Mouse (Mus musculus): Measurements from ENCODE around the gene Gphb5. TPM values are rescaled to one million over a fixed set of nuclear protein-coding genes. Genes with fewer than 3 reads are reported as not detected.
"Not testable (repeated sequence)": the region's sequence is repeated elsewhere in the genome, so short reads cannot be mapped to it uniquely, and the experiment has no call there.

Gphb5 gene
- polyA plus RNA-seq, 1 experiment, result not detected

GRCm38 (mm10) chr12:75450592-75450991 lies 34.0 kb upstream of the Gphb5 start:
- no peaks in the 10 kb centered on the region for H3K4me1 ChIP-seq (ENCODE audit: control insufficient read depth, insufficient read depth, low read length)
- TF ChIP-seq CTCF (IDR thresholded peaks at IDR 0.05; ENCODE audit: control insufficient read depth, insufficient read depth, insufficient replicate concordance, low read depth, low read length), result no peak
- TF ChIP-seq POLR2A (IDR thresholded peaks at IDR 0.05; ENCODE audit: control insufficient read depth, low read depth, low read length), result no peak
- H3K27ac ChIP-seq (ENCODE audit: control insufficient read depth, insufficient read depth, low read depth, low read length), result no peak overlapping the region
- H3K4me3 ChIP-seq (ENCODE audit: control insufficient read depth, low read depth, low read length), result no peak overlapping the region
- peaks cover 1% of the 10 kb centered on the region; the same call in 1 of the 2 replicates for H3K36me3 ChIP-seq (ENCODE audit: control insufficient read depth, insufficient read depth, low read length)
- H3K27me3 ChIP-seq (ENCODE audit: control insufficient read depth, insufficient read depth, low read length), result no peaks in the 10 kb centered on the region

- TF ChIP-seq CTCF (IDR thresholded peaks at IDR 0.05; ENCODE audit: control insufficient read depth, insufficient read depth, insufficient replicate concordance, low read depth, low read length), result no peak
- no peak for TF ChIP-seq POLR2A (IDR thresholded peaks at IDR 0.05; ENCODE audit: control insufficient read depth, low read depth, low read length)
- Histone ChIP-seq H3K36me3 (ENCODE audit: control insufficient read depth, insufficient read depth, low read length) (peaks cover 1% of the 10 kb centered on the region; the same call in 1 of the 2 replicates), H3K27ac (ENCODE audit: control insufficient read depth, insufficient read depth, low read depth, low read length) (no peak overlapping the region), H3K4me1 (ENCODE audit: control insufficient read depth, insufficient read depth, low read length) (no peaks in the 10 kb centered on the region), H3K27me3 (ENCODE audit: control insufficient read depth, insufficient read depth, low read length) (no peaks in the 10 kb centered on the region), H3K4me3 (ENCODE audit: control insufficient read depth, low read depth, low read length) (no peak overlapping the region)
Measured at GRCm38 (mm10) chr12:75450011-75450410, 33.4 kb upstream of the Gphb5 start.

GRCm38 (mm10) chr12:75449475-75449966 lies 32.9 kb upstream of the Gphb5 start:
- Histone ChIP-seq H3K27ac (ENCODE audit: control insufficient read depth, insufficient read depth, low read depth, low read length) (no peak overlapping the region), H3K27me3 (ENCODE audit: control insufficient read depth, insufficient read depth, low read length) (no peaks in the 10 kb centered on the region), H3K4me1 (ENCODE audit: control insufficient read depth, insufficient read depth, low read length) (no peaks in the 10 kb centered on the region), H3K36me3 (ENCODE audit: control insufficient read depth, insufficient read depth, low read length) (peaks cover 1% of the 10 kb centered on the region; the same call in 1 of the 2 replicates), H3K4me3 (ENCODE audit: control insufficient read depth, low read depth, low read length) (no peak overlapping the region)
- peak; percentile 12; the same call in 1 of the 2 replicates for TF ChIP-seq CTCF (IDR thresholded peaks at IDR 0.05; ENCODE audit: control insufficient read depth, insufficient read depth, insufficient replicate concordance, low read depth, low read length)
- TF ChIP-seq POLR2A (IDR thresholded peaks at IDR 0.05; ENCODE audit: control insufficient read depth, low read depth, low read length), result no peak

- Histone ChIP-seq H3K27ac (ENCODE audit: control insufficient read depth, insufficient read depth, low read depth, low read length) (no peak overlapping the region), H3K36me3 (ENCODE audit: control insufficient read depth, insufficient read depth, low read length) (peaks cover 1% of the 10 kb centered on the region; the same call in 1 of the 2 replicates), H3K4me1 (ENCODE audit: control insufficient read depth, insufficient read depth, low read length) (no peaks in the 10 kb centered on the region), H3K27me3 (ENCODE audit: control insufficient read depth, insufficient read depth, low read length) (no peaks in the 10 kb centered on the region), H3K4me3 (ENCODE audit: control insufficient read depth, low read depth, low read length) (no peak overlapping the region)
- TF ChIP-seq CTCF (IDR thresholded peaks at IDR 0.05; ENCODE audit: control insufficient read depth, insufficient read depth, insufficient replicate concordance, low read depth, low read length) (no peak), POLR2A (IDR thresholded peaks at IDR 0.05; ENCODE audit: control insufficient read depth, low read depth, low read length) (no peak)
Measured at GRCm38 (mm10) chr12:75448921-75449320, 32.3 kb upstream of the Gphb5 start.

- Histone ChIP-seq H3K36me3 (ENCODE audit: control insufficient read depth, insufficient read depth, low read length) (no peaks in the 10 kb centered on the region), H3K4me1 (ENCODE audit: control insufficient read depth, insufficient read depth, low read length) (no peaks in the 10 kb centered on the region), H3K4me3 (ENCODE audit: control insufficient read depth, low read depth, low read length) (no peak overlapping the region), H3K27ac (ENCODE audit: control insufficient read depth, insufficient read depth, low read depth, low read length) (no peak overlapping the region), H3K27me3 (ENCODE audit: control insufficient read depth, insufficient read depth, low read length) (no peaks in the 10 kb centered on the region)
- TF ChIP-seq CTCF (IDR thresholded peaks at IDR 0.05; ENCODE audit: control insufficient read depth, insufficient read depth, insufficient replicate concordance, low read depth, low read length) (no peak), POLR2A (IDR thresholded peaks at IDR 0.05; ENCODE audit: control insufficient read depth, low read depth, low read length) (no peak)
Measured at GRCm38 (mm10) chr12:75446245-75446644, 29.7 kb upstream of the Gphb5 start.

GRCm38 (mm10) chr12:75432400-75432799 lies 15.8 kb upstream of the Gphb5 start:
- H3K27ac ChIP-seq (ENCODE audit: control insufficient read depth, insufficient read depth, low read depth, low read length); H3K27me3 ChIP-seq (ENCODE audit: control insufficient read depth, insufficient read depth, low read length); H3K4me1 ChIP-seq (ENCODE audit: control insufficient read depth, insufficient read depth, low read length); H3K4me3 ChIP-seq (ENCODE audit: control insufficient read depth, low read depth, low read length); H3K36me3 ChIP-seq (ENCODE audit: control insufficient read depth, insufficient read depth, low read length): not testable (repeated sequence)

- peaks cover 3% of the 10 kb centered on the region for H3K4me1 ChIP-seq (ENCODE audit: control insufficient read depth, insufficient read depth, low read length)
- no peak overlapping the region for H3K27ac ChIP-seq (ENCODE audit: control insufficient read depth, insufficient read depth, low read depth, low read length)
- no peak overlapping the region for H3K4me3 ChIP-seq (ENCODE audit: control insufficient read depth, low read depth, low read length)
- TF ChIP-seq POLR2A (IDR thresholded peaks at IDR 0.05; ENCODE audit: control insufficient read depth, low read depth, low read length), result no peak
- TF ChIP-seq CTCF (IDR thresholded peaks at IDR 0.05; ENCODE audit: control insufficient read depth, insufficient read depth, insufficient replicate concordance, low read depth, low read length), result no peak
- H3K36me3 ChIP-seq (ENCODE audit: control insufficient read depth, insufficient read depth, low read length), result no peaks in the 10 kb centered on the region
- H3K27me3 ChIP-seq (ENCODE audit: control insufficient read depth, insufficient read depth, low read length), result no peaks in the 10 kb centered on the region
Measured at GRCm38 (mm10) chr12:75429685-75430396, 13.3 kb upstream of the Gphb5 start.

Data from testis, adult 2 months (tissue).